Mouse (Mus musculus) C2C12 (cell line): ENCODE data around the gene Ppef2.

Experiments
- CTCF ChIP-seq: IDR thresholded peaks from one replicate; pipeline ENCODE4 v1.5.1; 2011; ENCODE audit not compliant: control insufficient read depth, insufficient read depth, insufficient read length
- MAX ChIP-seq: IDR thresholded peaks from one replicate; pipeline ENCODE4 v1.6.1; 2011; ENCODE audit warnings: mild to moderate bottlenecking, control low read depth

DNA sequence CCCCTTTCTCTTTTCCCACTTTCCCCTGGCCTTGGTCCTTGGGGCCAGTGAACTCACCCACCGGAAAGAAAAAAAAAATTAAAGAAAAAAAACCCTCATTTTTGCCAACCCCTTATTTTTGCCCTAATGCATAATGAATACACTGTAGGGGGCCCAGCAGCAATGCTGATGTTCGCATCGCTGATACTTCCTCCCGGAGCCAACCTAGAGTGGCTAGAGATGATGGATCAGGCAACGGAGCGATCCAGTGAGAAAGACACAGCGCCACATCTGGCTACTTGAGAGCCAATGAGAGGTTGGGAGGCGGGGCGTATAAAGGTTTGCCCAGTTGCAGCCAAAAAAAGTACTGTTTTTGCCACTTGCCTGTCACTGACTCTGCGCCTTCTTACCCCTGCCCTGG is 27.3 kb downstream of the Ppef2 start:
- TF ChIP-seq MAX (no peak), CTCF (no peak)
